Mouse (Mus musculus): Measurements from ENCODE around the gene Tmprss9.
A peak's percentile ranks its signal among the peaks of the same experiment; 100 is the strongest.

DNA sequence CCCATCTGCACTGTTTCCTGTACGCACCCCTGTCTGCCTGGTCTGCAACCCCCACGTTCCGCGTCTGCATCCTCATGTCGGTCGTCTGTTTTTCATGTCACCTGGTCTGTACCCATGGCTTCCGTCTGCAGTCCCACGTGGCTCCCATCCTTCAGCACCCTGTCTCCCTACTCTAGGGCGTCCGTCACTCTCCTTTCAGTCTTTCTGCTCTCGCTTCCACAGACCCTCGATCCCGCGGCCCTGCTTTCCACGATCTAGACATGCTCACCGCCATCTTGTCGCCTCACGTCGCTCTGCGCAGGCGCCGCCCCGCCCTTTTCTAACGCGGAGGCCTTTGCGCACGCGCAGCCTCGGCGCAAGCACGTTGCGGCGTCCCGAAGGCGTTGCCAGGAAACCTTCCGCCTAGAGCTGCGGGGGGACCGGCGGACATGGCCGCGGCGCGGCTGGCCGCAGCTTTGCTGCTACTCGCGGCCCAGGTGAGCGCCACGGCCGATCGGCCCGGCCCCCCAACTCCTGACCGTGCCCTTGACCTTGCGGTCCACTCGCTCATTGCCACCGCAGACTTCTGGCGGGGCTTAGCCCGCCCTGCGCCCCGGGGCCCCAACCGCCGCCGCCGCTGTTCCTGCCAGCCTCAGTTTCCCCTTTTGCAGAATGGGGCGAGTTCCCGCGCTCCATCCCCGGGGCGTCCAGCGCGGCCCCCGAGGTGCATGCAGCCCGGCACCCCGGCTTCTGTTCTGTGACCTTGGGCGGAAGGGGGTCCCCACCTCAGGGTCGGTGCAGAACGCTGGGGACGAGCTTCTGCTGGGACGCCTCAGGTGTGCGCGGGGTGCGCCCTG lies 16.5 kb upstream of the Tmprss9 start, which contains the start of the genes Lsm7 and Sppl2b:
- no peak for TF ChIP-seq CTCF (IDR thresholded peaks at IDR 0.05; ENCODE audit: extremely low read depth, insufficient read length, insufficient replicate concordance, low read depth, low read length)
- TF ChIP-seq POLR2A (IDR thresholded peaks at IDR 0.05; ENCODE audit: low read depth, low read length): peak; percentile 67
